Mouse (Mus musculus) lung, postnatal 0 days (tissue): Measurements from ENCODE around the gene Ccdc58.

ENCODE experiments used
- CTCF ChIP-seq: IDR thresholded peaks from 2 replicates; pipeline ENCODE4 v1.5.1; 2016; ENCODE audit warnings: antibody characterized with exemption, mild to moderate bottlenecking
- EP300 ChIP-seq: IDR thresholded peaks from 2 replicates; pipeline ENCODE4 v1.6.1; 2016; ENCODE audit warnings: antibody characterized with exemption, mild to moderate bottlenecking, control low read depth

GRCm38 (mm10) chr16:36131141-36131540 is 59.7 kb downstream of the Ccdc58 start, which contains the start of gene Csta1:
- no peak for TF ChIP-seq CTCF
- TF ChIP-seq EP300, result no peak
